Mouse (Mus musculus): Measurements from ENCODE around the gene Prdx3.

- TF ChIP-seq CTCF (IDR thresholded peaks at IDR 0.05) (no peak), EP300 (IDR thresholded peaks at IDR 0.05) (no peak)
Measured at GRCm38 (mm10) chr19:60873501-60873900, 855 bp downstream of the Prdx3 start.
